Mouse (Mus musculus): ENCODE measurements at regions not wholly inside any gene's neighbourhood (a gene's known extent, or its start where the extent isn't known, plus 50 kb on each side); places are given as distances from the start of the nearest gene placed in this dataset.
"Not testable (repeated sequence)": the region's sequence is repeated elsewhere in the genome, so short reads cannot be mapped to it uniquely, and the experiment has no call there.

- DNase-seq: peak; percentile 60 to 62
These were observed 66.7 kb upstream of the Chmp2b start for GRCm38 (mm10) chr16:65629186-65629585.

DNA sequence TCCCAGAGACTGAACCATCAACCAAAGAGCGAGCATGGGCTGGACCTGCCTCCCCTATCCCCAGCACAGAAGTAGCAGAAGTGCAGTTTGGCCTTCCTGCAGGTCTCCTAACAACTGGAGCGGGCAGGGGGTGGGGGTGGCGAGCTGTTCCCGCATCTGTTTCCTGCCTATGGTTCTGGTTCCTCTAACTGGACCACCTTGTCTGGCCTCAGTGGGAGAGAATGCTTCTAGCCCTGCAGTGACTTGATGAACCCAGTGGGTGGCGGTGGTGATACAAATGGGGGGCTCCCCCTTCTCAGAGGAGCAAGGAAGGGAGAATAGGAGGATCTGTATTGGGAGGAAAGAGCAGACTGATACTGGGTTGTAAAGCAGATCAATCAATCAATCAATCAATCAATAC lies 69.2 kb upstream of the Chmp2b start:
- DNase-seq: peak; percentile 1

- DNase-seq: not testable (repeated sequence)
These were observed 84.2 kb upstream of the Chmp2b start for GRCm38 (mm10) chr16:65646741-65647140.

GRCm38 (mm10) chr16:65649061-65649460 lies 86.5 kb upstream of the Chmp2b start:
- DNase-seq: no peak

GRCm38 (mm10) chr16:65655490-65655889 lies 93.0 kb upstream of the Chmp2b start:
- no peak for DNase-seq

DNA sequence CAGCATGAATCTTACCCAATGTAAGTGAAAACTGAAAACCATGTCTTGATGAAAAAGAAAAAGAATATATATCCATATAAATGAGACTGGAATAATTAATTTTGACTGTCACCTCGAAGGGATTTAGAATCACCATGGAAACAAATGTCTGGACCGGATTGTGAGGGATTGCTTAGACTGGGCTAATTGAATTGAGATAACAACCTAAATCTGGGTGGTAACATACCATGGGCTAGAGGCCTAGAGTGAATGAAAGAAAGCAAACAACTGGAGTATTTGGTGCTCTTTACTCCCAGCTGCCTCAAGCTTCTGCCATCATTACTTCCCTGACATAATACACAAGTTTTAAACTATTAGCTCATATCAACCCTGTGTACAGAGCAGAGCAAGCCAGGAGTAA lies 95.3 kb upstream of the Chmp2b start:
- no peak for DNase-seq

- peak; percentile 8 to 24 for DNase-seq
These were observed 102.3 kb upstream of the Chmp2b start for GRCm38 (mm10) chr16:65664787-65665186.

DNA sequence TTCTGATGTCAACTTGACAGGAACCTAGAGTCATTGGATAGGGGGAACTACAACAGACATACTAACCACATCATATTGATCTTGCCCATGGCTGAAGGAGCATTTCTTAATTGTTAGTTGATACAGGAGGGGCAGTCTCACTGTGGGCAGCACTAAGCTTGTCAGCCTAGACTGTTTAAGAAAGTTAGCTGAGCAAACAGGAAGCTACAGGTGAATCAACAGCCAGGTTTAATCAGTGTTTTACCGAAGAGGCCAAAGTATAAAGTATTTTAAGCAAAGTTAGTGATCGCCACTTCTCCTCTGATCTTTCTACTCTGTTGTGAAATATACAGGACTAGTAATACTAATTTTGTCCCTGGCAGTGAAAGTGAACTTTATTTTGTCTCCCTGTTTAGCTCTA lies 109.6 kb upstream of the Chmp2b start:
- no peak for DNase-seq

DNA sequence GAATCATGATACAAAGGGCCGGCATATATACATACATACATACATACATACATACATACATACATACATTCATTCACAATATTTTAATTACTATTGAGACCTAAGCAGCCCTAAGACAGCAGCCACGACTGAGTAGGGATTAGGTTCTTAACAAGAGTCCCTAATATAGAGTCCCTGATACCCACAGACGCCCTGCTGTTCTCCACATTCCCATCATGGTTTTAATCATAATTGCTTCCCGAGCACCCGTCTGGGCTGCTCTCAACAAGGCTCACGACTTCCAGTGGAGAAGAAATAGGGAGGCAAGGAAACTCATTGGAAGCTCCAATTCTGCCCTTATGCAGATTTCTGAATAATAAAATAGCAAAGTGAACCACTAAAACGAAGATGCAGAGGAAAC lies 120.6 kb upstream of the Chmp2b start:
- DNase-seq: no peak

GRCm38 (mm10) chr16:65683703-65684320 lies 121.3 kb upstream of the Chmp2b start:
- DNase-seq: no peak

- no peak for DNase-seq
These were observed 121.4 kb upstream of the Vgll3 start for GRCm38 (mm10) chr16:65693626-65694025.

- DNase-seq: no peak
These were observed 99.4 kb upstream of the Vgll3 start for GRCm38 (mm10) chr16:65715631-65716030.

GRCm38 (mm10) chr16:65718791-65719472 lies 96.1 kb upstream of the Vgll3 start:
- DNase-seq: peak; percentile 24

DNA sequence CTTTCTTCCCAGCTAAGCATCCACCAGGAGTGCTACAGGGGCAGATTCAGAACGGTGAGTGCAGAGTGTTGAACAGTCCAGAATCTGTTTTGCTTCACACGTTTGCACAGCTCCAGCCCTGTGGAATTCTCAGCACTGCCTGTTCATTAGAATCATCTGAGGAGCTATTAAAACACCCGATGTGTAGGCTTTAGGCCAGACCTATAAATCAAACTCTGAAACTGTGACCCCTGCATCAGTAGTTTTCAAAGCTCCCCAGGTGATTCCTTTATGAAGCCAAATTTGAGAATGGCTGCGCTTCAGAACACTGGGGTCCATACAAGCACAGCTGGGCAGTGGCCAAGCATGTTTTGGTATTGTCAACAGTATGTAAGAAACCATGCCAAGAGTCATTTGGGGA lies 94.1 kb upstream of the Vgll3 start:
- DNase-seq: no peak

DNA sequence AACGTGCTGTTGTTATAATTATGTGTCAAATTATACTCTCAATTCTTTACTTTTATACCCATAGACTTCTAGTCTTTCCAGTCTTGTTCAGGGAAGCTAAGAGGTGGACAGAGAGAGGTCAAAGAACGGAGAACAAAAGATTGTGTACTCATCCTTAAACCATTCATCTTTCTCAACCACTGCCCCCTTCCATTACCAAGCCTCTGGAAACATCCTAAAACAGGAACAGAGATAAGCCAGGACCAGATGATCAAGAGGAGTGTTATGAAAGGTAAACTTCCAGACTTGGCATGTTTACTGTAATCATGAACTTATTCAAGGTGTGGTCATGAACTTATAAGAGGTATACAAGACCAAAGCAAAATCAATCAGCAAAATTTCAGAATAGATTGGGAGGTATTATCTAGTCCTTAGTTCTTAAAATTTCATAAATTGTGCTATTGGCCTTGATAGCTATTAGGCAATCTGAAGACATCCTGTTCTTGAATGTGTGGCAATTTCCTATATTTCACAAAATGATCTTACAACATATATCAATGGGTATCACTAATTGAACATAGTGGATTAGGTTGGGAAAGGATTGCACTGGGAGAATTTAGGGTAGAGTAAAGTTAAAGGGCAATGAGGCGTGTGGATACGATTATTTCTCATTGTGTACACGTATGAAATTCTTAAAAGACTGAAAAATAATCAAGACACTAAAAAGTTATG lies 89.3 kb upstream of the Vgll3 start:
- no peak for DNase-seq

- DNase-seq: no peak
These were observed 88.8 kb upstream of the Vgll3 start for GRCm38 (mm10) chr16:65726289-65726688.

DNA sequence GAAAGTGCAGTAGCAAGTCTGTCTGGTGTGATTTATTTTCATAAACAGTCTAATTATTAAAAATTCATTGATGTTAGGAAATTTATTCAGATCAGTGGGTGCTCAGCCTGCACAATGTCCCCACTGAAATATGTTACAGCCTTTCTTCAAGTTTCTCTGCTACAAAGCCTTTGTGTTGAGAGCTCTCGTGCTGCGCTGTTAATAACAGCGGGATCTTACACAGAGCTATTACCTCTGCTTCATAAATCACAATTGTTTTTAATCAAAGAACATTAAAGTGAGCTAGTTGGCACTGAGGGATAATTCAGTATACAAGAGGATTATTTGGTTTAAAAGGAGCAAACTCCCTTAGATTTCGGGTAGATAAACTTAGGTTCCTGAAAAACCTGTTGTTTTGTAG lies 85.7 kb upstream of the Vgll3 start:
- no peak for DNase-seq

DNA sequence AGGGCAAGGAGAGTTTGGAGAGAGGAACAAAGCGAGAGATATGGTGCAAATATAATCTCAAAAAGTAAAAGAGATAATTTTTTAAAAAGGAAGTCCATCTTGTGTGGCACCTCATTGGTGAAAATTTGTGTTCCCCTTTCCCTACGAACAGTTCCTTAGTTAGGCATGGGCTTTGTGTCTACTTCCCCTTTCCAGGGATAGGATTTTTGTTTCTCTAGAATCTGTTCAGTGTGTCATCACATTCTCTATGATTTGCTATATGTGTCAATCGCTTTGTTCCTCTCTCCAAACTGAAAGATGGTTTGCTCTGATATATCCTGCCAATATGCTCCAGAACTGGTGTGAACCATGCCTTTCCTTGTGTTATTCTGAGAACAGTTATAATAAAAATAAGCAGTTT lies 75.4 kb upstream of the Vgll3 start:
- no peak for DNase-seq

GRCm38 (mm10) chr16:65742951-65743350 lies 72.1 kb upstream of the Vgll3 start:
- no peak for DNase-seq

- no peak for DNase-seq
These were observed 59.4 kb upstream of the Vgll3 start for GRCm38 (mm10) chr16:65755667-65756066.

All from kidney, postnatal 4 days (tissue).